Mouse (Mus musculus) layer of hippocampus, adult 9-11 months (tissue): ENCODE measurements around the gene Akr1cl.
A peak's percentile ranks its signal among the peaks of the same experiment; 100 is the strongest.
"Not testable (repeated sequence)": the region's sequence is repeated elsewhere in the genome, so short reads cannot be mapped to it uniquely, and the experiment has no call there.

ENCODE experiments used
- DNase-seq: peaks from one replicate; pipeline ENCODE4 v3.0.0; 2022

Gene Akr1cl

DNA sequence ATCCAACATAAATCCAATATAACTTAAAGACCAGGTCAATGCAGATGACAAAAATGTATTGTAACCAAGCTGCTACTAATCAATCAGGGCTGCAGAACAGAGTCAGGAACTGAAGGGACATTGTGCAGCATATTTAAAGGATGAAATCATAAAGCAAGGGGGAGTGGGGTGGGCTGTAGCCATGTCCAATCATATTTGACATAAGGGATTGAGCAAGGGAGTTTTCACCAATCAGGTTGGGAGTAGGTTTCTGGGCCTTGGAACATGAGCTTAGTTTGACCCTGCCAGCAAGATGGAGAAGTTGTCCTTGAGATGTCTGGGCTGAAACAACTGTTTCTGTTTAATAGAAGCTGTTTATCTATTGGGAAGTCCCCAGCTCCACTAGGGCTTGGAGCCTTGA lies at the start of gene Akr1cl:
TSS of gene Akr1cl (minus strand) at position 119 of the 400 bp plus-strand sequence.
- DNase-seq = no peak

DNA sequence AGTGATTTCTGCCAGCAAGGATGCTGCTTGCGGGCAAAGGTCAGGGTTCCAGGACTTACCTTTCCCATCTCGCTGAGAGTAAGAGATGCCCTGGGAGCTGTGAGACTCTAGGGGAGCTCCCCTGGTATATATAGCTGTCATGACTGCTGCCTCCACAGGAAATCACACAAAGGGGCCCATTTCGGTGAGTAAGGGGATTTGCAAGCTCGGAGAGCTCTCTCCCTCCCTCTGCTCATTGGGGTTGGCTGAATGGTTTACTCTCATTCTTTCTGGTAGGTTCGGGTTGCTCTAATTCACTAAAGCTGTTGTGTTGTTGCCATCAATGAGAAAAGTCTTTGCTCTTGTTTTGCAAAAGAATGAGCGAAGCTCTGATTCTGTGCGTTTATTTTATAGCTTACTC lies 49.6 kb upstream of the Akr1cl start, which contains the start of gene Crygb:
TSS of gene Crygb (minus strand) at position 101 of the 400 bp plus-strand sequence.
- no peak for DNase-seq

DNA sequence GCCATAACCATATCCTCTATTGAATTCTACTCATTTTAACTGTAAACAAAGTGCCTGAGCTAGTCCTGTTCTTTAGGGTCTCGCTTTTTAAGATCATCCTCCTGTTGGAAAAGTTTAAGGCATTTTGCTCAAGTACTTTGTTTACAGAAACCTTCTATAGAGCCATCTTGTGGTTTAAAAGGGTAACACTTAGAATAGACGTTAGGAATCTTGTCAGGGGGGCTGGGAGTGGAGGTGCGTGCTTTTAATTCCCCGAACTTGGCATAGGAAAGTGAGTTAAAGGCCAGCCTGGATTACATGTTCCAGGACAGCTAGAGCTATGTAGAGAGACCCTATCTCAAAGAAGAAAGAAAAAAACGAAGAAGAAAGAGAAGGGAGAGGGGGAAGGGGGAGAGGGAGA lies 43.0 kb upstream of the Akr1cl start:
- no peak for DNase-seq

- DNase-seq = no peak
Observed at GRCm38 (mm10) chr1:65073589-65073988, 41.0 kb upstream of the Akr1cl start, which contains the start of gene Crygc. Crygc (minus strand) TSS chr1:65073689.

DNA sequence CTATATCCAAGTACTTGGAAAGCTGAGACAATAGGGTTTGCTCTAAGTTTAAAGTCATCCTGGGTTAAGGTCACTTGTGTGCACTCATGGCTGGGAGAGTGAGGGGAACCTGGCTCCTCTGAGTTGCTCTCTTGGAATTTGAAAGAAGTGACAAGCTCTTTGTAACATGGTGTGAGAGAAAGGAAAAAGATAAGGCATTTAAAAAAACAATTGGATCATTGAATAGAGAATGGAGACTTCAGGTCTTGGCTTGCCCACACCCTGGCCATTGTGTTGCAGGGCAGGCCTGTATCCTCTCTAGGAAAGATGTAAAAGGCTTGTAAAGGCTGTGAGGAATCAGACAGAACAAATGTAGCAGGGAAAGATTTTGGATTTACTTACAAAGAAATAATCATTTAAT lies 35.3 kb upstream of the Akr1cl start:
- no peak for DNase-seq

DNA sequence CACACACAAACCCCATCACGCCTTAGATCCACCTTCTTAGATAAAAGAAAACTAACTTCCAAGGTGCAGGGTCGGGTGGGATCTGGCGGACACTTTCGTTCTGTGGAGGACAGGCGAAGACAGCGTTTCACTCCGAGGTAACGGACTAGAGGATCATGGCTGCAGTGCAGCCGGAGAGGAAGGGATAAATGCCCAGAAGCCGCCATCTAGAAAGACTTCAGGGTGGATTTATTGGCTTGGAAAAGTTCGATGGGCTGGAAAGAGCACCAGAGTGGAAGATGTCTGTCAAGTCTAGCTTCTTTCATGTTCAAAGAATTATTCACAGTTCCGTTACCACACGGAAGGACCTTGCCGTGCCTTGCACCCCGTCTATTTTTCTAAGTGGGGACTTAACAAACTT lies 31.6 kb upstream of the Akr1cl start:
- no peak for DNase-seq

- DNase-seq = no peak
Observed at GRCm38 (mm10) chr1:65063352-65063751, 30.8 kb upstream of the Akr1cl start, which contains the start of gene Crygd. Crygd (minus strand) TSS chr1:65063452.

DNA sequence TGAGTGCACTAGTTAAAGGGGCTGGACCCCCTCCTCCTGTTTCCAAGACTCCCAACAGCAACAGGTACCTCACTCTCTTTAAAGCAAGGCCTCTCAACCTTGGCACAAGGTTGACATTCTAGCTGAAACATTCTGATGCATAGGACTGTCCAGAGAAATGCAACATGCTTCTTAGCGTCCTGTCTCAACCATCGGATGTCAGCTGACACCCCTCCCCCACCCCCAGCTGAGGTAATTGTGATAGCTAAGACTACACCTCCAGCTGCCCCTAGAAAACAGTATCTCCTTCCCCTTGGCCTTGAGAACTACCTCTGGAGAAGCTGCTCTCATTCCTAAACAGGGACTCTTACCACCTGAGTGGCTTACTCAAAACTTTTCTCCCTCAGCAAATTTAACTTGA lies 19.6 kb upstream of the Akr1cl start:
- no peak for DNase-seq

- DNase-seq = no peak
Observed at GRCm38 (mm10) chr1:65051696-65052095, 19.1 kb upstream of the Akr1cl start.

GRCm38 (mm10) chr1:65050952-65051351 lies 18.4 kb upstream of the Akr1cl start, which contains the start of gene Cryge:
Cryge (minus strand) TSS chr1:65051149.
- DNase-seq = not testable (repeated sequence)

GRCm38 (mm10) chr1:65048781-65049180 lies 16.2 kb upstream of the Akr1cl start:
- DNase-seq = peak; percentile 18

GRCm38 (mm10) chr1:65046401-65047109 lies 14.0 kb upstream of the Akr1cl start:
- peak; percentile 8 for DNase-seq

GRCm38 (mm10) chr1:65043433-65043832 lies 10.9 kb upstream of the Akr1cl start:
- no peak for DNase-seq

DNA sequence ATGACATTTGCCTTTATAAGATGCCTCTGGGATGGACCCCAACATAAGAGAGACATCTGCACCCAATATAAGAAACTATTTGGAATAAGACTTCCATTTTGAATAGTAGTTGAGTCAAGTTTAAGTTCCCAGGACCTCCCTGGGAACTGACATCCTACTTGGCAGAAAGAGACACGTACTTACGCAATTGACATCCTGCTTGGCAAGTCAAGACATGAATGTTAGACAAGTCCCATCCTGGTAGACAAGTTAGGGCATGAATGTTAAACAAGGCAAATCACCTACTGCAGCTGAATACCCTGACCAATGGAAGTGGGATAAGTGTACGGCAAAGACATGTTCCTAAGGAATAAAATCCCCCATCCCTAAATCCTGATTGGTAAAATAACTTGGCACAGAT lies 9.3 kb upstream of the Akr1cl start:
- DNase-seq = no peak

DNA sequence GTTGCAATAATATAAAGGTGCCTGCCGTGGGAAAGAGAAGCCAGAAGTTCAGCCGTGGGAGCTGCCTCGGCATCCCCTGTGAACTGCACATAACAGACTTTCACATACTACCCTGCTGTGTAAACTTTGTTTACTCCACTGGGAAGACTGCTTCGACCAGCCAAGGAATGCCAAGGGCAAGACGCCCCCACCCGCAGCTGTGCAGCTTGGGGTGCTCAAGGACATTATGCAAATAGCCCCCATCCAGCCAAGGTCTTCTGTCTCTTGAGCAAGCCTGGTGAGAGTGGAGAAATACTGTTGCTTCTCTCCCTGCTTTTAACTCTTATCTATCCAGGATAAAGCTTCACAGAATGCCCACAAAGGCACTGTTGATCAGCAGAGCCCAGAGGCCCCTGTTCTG lies 8.2 kb upstream of the Akr1cl start:
- DNase-seq = no peak

DNA sequence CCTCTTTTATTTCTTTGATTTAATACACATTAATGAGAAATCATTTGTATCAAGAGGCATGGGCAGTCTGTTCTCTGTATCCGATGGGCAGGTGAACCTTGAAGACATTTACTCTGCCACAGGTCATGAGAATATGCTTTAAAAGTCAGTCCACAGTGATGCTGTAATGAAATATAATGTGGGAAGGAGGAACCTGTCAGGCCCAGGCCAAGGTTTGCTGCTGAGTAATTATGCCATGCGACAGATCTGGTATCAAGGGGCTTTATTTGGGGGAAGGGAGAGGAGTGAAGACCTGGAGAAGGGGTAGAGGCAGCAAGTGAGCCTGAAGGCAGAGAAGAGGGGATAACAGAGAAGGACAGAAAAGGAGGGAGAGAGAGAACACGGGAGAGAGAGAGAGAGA lies 7.1 kb upstream of the Akr1cl start:
- no peak for DNase-seq

DNA sequence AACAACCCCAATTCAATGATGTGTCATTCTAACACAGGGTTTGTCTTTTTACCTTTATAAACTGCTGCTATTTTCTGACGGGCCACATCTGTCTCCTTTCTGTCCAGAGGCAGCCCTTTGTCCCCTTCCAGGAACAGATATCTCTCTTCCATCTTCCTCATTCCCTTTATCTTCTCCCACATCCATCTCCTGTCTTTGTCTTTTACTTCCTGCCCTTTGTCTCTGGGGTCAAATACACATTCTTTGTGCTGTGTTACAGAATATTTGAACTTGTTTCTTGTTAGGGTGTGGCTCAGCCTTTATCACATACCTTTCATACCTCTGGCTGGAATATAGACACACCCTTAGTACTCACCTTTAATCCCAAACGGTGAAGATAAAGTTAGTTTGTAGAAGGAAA lies 5.0 kb upstream of the Akr1cl start:
- no peak for DNase-seq

- DNase-seq = no peak
Observed at GRCm38 (mm10) chr1:65035513-65035912, 3.0 kb upstream of the Akr1cl start.

GRCm38 (mm10) chr1:65028206-65028605 lies 4.4 kb downstream of the Akr1cl start:
- no peak for DNase-seq

GRCm38 (mm10) chr1:65012726-65013125 lies 19.8 kb downstream of the Akr1cl start:
- no peak for DNase-seq

- DNase-seq = peak; percentile 16
Observed at GRCm38 (mm10) chr1:65010153-65010552, 22.4 kb downstream of the Akr1cl start.

- DNase-seq = no peak
Observed at GRCm38 (mm10) chr1:65005575-65005974, 27.0 kb downstream of the Akr1cl start.

DNA sequence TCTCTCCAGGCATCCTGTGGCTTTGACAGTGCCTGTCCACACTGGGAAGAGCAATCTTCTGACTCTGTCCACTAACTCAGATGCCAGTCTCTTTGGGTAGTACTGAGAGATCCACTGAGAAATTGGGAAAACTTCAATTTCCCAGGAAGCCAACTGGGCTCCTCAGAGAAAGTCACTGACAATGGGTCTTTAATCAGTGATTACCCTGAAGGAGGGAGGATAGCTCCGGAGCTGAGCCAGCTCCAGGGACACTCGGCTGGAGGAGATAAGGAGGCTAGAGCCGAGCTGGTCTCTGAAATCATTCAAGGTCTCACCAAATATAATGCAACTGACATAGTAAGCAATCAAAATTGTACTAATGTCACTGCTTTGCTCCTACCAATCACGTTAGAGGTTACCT lies 28.0 kb downstream of the Akr1cl start:
- DNase-seq = no peak

DNA sequence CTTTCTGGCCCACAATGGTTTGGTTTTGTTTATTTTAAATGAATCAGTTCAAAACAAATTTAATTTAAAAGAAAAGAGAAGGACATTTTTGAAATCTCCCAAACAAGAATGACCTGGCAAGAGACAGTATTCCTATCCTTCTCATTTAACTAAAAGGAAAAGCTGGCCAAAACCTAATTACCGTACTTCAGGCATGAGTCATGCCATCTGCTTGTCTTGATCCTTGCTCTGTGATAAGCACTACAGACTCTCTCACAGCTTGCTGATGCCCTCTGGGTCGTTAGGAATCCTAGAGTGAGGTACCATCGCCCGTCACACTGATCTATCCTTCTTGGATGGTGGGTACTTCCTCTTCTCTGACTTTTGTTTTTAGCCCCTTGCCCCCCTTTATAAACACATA lies 39.4 kb downstream of the Akr1cl start:
- no peak for DNase-seq

GRCm38 (mm10) chr1:64988176-64988575 lies 44.4 kb downstream of the Akr1cl start:
- DNase-seq = no peak
